8 mouse cellular contexts compared by ENCODE assay signal in genomic region chr8:94801293-94802095, GRCm38 (mm10). TPM values are rescaled to one million over a fixed set of nuclear protein-coding genes. Genes with fewer than 3 reads are reported as not detected.
A peak's percentile ranks its signal among the peaks of the same experiment; 100 is the strongest.
DNase-seq lines count a peak whose midpoint lies in the region; ATAC-seq and TF ChIP-seq lines count a peak whose summit lies in the region.

No protein-coding gene starts in this region.

- no peaks in the 10 kb centered on the region for H3K27me3 ChIP-seq in cerebellum, adult 2 months (ENCODE audit: control insufficient read depth, insufficient read depth, low read length)
- H3K27me3 ChIP-seq in lung, embryonic 15.5 days = no peaks in the 10 kb centered on the region
- H3K27me3 ChIP-seq in forebrain, embryonic 14.5 days (replicated peaks; ENCODE audit: control insufficient read depth, insufficient read depth, low read length) = no peaks in the 10 kb centered on the region

- H3K4me3 ChIP-seq in gastrocnemius, adult 2 months = peak overlapping the region; percentile 43
- H3K4me3 ChIP-seq in cerebellum, adult 2 months (replicated peaks; ENCODE audit: insufficient read depth, low read depth, low read length) = no peak overlapping the region
- H3K4me3 ChIP-seq in lung, embryonic 15.5 days = no peak overlapping the region
- H3K4me3 ChIP-seq in forebrain, embryonic 14.5 days (ENCODE audit: low read depth, low read length) = no peak overlapping the region

- no peaks in the 10 kb centered on the region for H3K9me3 ChIP-seq in lung, embryonic 15.5 days
- no peaks in the 10 kb centered on the region for H3K9me3 ChIP-seq in forebrain, embryonic 14.5 days (replicated peaks; ENCODE audit: control insufficient read depth, low read length)

- peak overlapping the region; percentile 31; the same call in 1 of the 2 replicates for H3K4me2 ChIP-seq in lung, embryonic 15.5 days
- no peak overlapping the region for H3K4me2 ChIP-seq in forebrain, embryonic 14.5 days (ENCODE audit: low read length)

- WGBS in cerebellum, adult 2 months = 35% methylated on average over 14 of the region's 14 CpGs
- 33% methylated on average over 14 of the region's 14 CpGs for WGBS in lung, embryonic 15.5 days
- 41% methylated on average over 14 of the region's 14 CpGs for WGBS in forebrain, embryonic 14.5 days

- 0 out of 4 replicates have a peak, but pooled peaks have one; percentile 30 to 41 for ATAC-seq in hematopoietic stem cell, adult 5-6 weeks (replicated peaks in 1 of 2; ENCODE audit: insufficient read depth in 1 of 2, low FRiP score in 2 of 2, low TSS enrichment in 1 of 2, low read depth in 1 of 2, poor library complexity in 2 of 2, severe bottlenecking in 2 of 2)
- no peak; the same call in 1 of the 2 replicates for ATAC-seq in lung, embryonic 15.5 days (ENCODE audit: borderline replicate concordance, extremely low read depth, low FRiP score, low TSS enrichment)
- no peak for ATAC-seq in forebrain, embryonic 14.5 days

- H3K9ac ChIP-seq in lung, embryonic 15.5 days = no peak overlapping the region
- no peak overlapping the region for H3K9ac ChIP-seq in forebrain, embryonic 14.5 days (ENCODE audit: low read length)

- no peak for TF ChIP-seq POLR2A in cerebellum, adult 2 months (IDR thresholded peaks at IDR 0.05; ENCODE audit: borderline replicate concordance, insufficient read depth, low read length)

- H3K27ac ChIP-seq in gastrocnemius, adult 2 months = no peak overlapping the region
- H3K27ac ChIP-seq in cerebellum, adult 2 months (ENCODE audit: insufficient read depth, low read length) = no peak overlapping the region
- H3K27ac ChIP-seq in lung, embryonic 15.5 days = no peak overlapping the region
- H3K27ac ChIP-seq in forebrain, embryonic 14.5 days (ENCODE audit: low read depth, low read length) = no peak overlapping the region

- intact Hi-C loops in gastrocnemius, adult 2 months (cut with DNase I) = no loop called here

- TF ChIP-seq CTCF in gastrocnemius, adult 2 months (IDR thresholded peaks at IDR 0.05) = peak; percentile 56
- TF ChIP-seq CTCF in cerebellum, adult 2 months (IDR thresholded peaks at IDR 0.05; ENCODE audit: borderline replicate concordance, insufficient read depth, low read depth, low read length) = peak; percentile 37; the same call in 1 of the 2 replicates

- H3K36me3 ChIP-seq in lung, embryonic 15.5 days = no peaks in the 10 kb centered on the region
- H3K36me3 ChIP-seq in forebrain, embryonic 14.5 days (ENCODE audit: control insufficient read depth, insufficient read depth, low read length) = no peaks in the 10 kb centered on the region

- peak; percentile 51 for DNase-seq in gastrocnemius, adult 2 months
- no peak for DNase-seq in gastrocnemius, postnatal 25 days
- peak; percentile 28 for DNase-seq in CD4-positive, CD25-positive, alpha-beta regulatory T cell, adult 2 months (ENCODE audit: low read depth, low spot score)
- peak; percentile 53 to 56 for DNase-seq in cerebellum, adult 2 months
- no peak for DNase-seq in thymus, postnatal 36 days
- no peak for DNase-seq in forebrain, embryonic 14.5 days (ENCODE audit: low spot score)

- H3K4me1 ChIP-seq in cerebellum, adult 2 months (ENCODE audit: control insufficient read depth, insufficient read depth, low read length) = no peaks in the 10 kb centered on the region
- H3K4me1 ChIP-seq in lung, embryonic 15.5 days = peaks cover 4% of the 10 kb centered on the region; the same call in 1 of the 2 replicates
- H3K4me1 ChIP-seq in forebrain, embryonic 14.5 days (ENCODE audit: control insufficient read depth, insufficient read depth, low read length) = no peaks in the 10 kb centered on the region

RNA-seq across cellular contexts. Expression of gene Ccl17, which starts 8.8 kb away (rescaled TPM):
- not detected for total RNA-seq in gastrocnemius, adult 2 months (2021)
- total RNA-seq in gastrocnemius, postnatal 25 days (2021) = not detected
- 0.36 and 1.1 TPM in 2 replicates for polyA plus RNA-seq in cerebellum, adult 2 months (2012; rRNA removed)
- total RNA-seq in hematopoietic stem cell, adult 5-6 weeks (2017) = not detected in 2 replicates
- 0.32 TPM in 1 of 2 replicates, not detected in the other for polyA plus RNA-seq in lung, embryonic 15.5 days (2015; fragmentation: Nextera tagmentation; extraction: Ambion mirVana)
- polyA plus RNA-seq in forebrain, embryonic 14.5 days (2014; fragmentation: Nextera tagmentation; extraction: Ambion mirVana) = 0.63 TPM in 1 of 2 replicates, not detected in the other

RNA-seq across cellular contexts. Expression of gene Cx3cl1, which starts 29.7 kb away (rescaled TPM):
- 1 to 10 TPM in 1 of 2 experiments, under 1 TPM in 1; 0.36 to 1.0 TPM for total RNA-seq in gastrocnemius, adult 2 months (2021)
- 1 to 10 TPM in 1 of 2 experiments, under 1 TPM in 1; 0.82 to 1.4 TPM for total RNA-seq in gastrocnemius, postnatal 25 days (2021)
- polyA plus RNA-seq in cerebellum, adult 2 months (2012; rRNA removed) = 102 and 103 TPM in 2 replicates
- total RNA-seq in hematopoietic stem cell, adult 5-6 weeks (2017) = 0.55 and 3.3 TPM in 2 replicates
- 6.2 and 8.3 TPM in 2 replicates for polyA plus RNA-seq in lung, embryonic 15.5 days (2015; fragmentation: Nextera tagmentation; extraction: Ambion mirVana)
- polyA plus RNA-seq in forebrain, embryonic 14.5 days (2014; fragmentation: Nextera tagmentation; extraction: Ambion mirVana) = 11.2 and 18.4 TPM in 2 replicates

RNA-seq across cellular contexts. Expression of gene Coq9, which starts 36.6 kb away (rescaled TPM):
- 100 to 1,000 TPM; 359 to 480 TPM for total RNA-seq in gastrocnemius, adult 2 months (2021)
- 100 to 1,000 TPM; 376 to 381 TPM for total RNA-seq in gastrocnemius, postnatal 25 days (2021)
- 155 and 163 TPM in 2 replicates for polyA plus RNA-seq in cerebellum, adult 2 months (2012; rRNA removed)
- total RNA-seq in hematopoietic stem cell, adult 5-6 weeks (2017) = 33.1 and 39.4 TPM in 2 replicates
- polyA plus RNA-seq in lung, embryonic 15.5 days (2015; fragmentation: Nextera tagmentation; extraction: Ambion mirVana) = 63.0 and 68.0 TPM in 2 replicates
- polyA plus RNA-seq in forebrain, embryonic 14.5 days (2014; fragmentation: Nextera tagmentation; extraction: Ambion mirVana) = 63.1 TPM in 2 replicates

RNA-seq across cellular contexts. Expression of gene Ciapin1, which starts 36.7 kb away (rescaled TPM):
- total RNA-seq in gastrocnemius, adult 2 months (2021) = 10 to 100 TPM; 29.7 to 44.5 TPM
- 10 to 100 TPM; 38.4 to 45.3 TPM for total RNA-seq in gastrocnemius, postnatal 25 days (2021)
- 58.2 and 58.4 TPM in 2 replicates for polyA plus RNA-seq in cerebellum, adult 2 months (2012; rRNA removed)
- total RNA-seq in hematopoietic stem cell, adult 5-6 weeks (2017) = 24.1 and 49.0 TPM in 2 replicates
- polyA plus RNA-seq in lung, embryonic 15.5 days (2015; fragmentation: Nextera tagmentation; extraction: Ambion mirVana) = 104 and 105 TPM in 2 replicates
- polyA plus RNA-seq in forebrain, embryonic 14.5 days (2014; fragmentation: Nextera tagmentation; extraction: Ambion mirVana) = 124 and 147 TPM in 2 replicates

RNA-seq across cellular contexts. Expression of gene Polr2c, which starts 55.8 kb away (rescaled TPM):
- 10 to 100 TPM; 47.3 to 49.8 TPM for total RNA-seq in gastrocnemius, adult 2 months (2021)
- total RNA-seq in gastrocnemius, postnatal 25 days (2021) = 10 to 100 TPM; 42.9 to 44.1 TPM
- 154 and 166 TPM in 2 replicates for polyA plus RNA-seq in cerebellum, adult 2 months (2012; rRNA removed)
- 54.9 and 64.7 TPM in 2 replicates for total RNA-seq in hematopoietic stem cell, adult 5-6 weeks (2017)
- 161 and 164 TPM in 2 replicates for polyA plus RNA-seq in lung, embryonic 15.5 days (2015; fragmentation: Nextera tagmentation; extraction: Ambion mirVana)
- polyA plus RNA-seq in forebrain, embryonic 14.5 days (2014; fragmentation: Nextera tagmentation; extraction: Ambion mirVana) = 163 and 174 TPM in 2 replicates

Comparison
In these comparisons a context has a peak if more than half of its experiments do, and no peak if none do; other contexts are left out.
1. DNase-seq: peak in gastrocnemius, adult 2 months (single experiment), CD4-positive, CD25-positive, alpha-beta regulatory T cell, adult 2 months (single experiment) and cerebellum, adult 2 months (2 of 2); none in gastrocnemius, postnatal 25 days (single experiment), thymus, postnatal 36 days (0 of 2) and forebrain, embryonic 14.5 days (single experiment).
2. ATAC-seq: peak in hematopoietic stem cell, adult 5-6 weeks (2 of 2); none in lung, embryonic 15.5 days (single experiment) and forebrain, embryonic 14.5 days (single experiment).